Mouse (Mus musculus) thymus, adult 2 months (tissue): Measurements from ENCODE around the gene 2300002M23Rik. TPM values are rescaled to one million over a fixed set of nuclear protein-coding genes. Genes with fewer than 3 reads are reported as not detected.

Experiments
- DNase-seq: peaks from one replicate; pipeline ENCODE4 v3.0.0; 2021
- H3K27ac ChIP-seq: fragments of 200-500 bp; 2 replicates; pipeline ENCODE4 v1.5.1; 2012; ENCODE audit warnings: low read length, control low read depth; ENCODE audit not compliant: control insufficient read depth, insufficient read depth
- H3K27me3 ChIP-seq: fragments of 200-500 bp; 2 replicates; pipeline ENCODE4 v1.6.1; 2012; ENCODE audit warnings: mild to moderate bottlenecking, low read length, moderate library complexity, mixed read lengths; ENCODE audit not compliant: control insufficient read depth, insufficient read depth
- H3K36me3 ChIP-seq: fragments of 200-500 bp; 2 replicates; pipeline ENCODE4 v1.6.1; 2012; ENCODE audit warnings: mild to moderate bottlenecking, low read length, moderate library complexity; ENCODE audit not compliant: control insufficient read depth, insufficient read depth
- H3K4me1 ChIP-seq: fragments of 200-500 bp; replicated peaks from 2 replicates; pipeline ENCODE4 v1.6.1; 2012; ENCODE audit warnings: low read length; ENCODE audit not compliant: control insufficient read depth, insufficient read depth
- H3K4me3 ChIP-seq: fragments of 200-500 bp; 2 replicates; pipeline ENCODE4 v1.5.1; 2012; ENCODE audit warnings: mild to moderate bottlenecking, low read length, control low read depth, moderate library complexity; ENCODE audit not compliant: control insufficient read depth, insufficient read depth
- CTCF ChIP-seq: fragments of 200-500 bp; IDR thresholded peaks from 2 replicates; pipeline ENCODE4 v1.5.1; 2012; ENCODE audit warnings: mild to moderate bottlenecking, control low read depth, low read length, moderate library complexity, borderline replicate concordance; ENCODE audit not compliant: control insufficient read depth, poor library complexity, insufficient read depth; ENCODE audit errors: extremely low read depth
- POLR2A ChIP-seq: fragments of 200-500 bp; IDR thresholded peaks from 2 replicates; pipeline ENCODE4 v1.6.1; 2012; ENCODE audit warnings: mild to moderate bottlenecking, low read length, control low read depth, moderate library complexity; ENCODE audit not compliant: control insufficient read depth, poor library complexity, insufficient read depth; ENCODE audit errors: extremely low read depth
- WGBS: fragments of 180-500 bp; shearing (Covaris S2); methylation state at CpG from one replicate; pipeline ENCODE4 v1.1.7; 2018; 5-methylcytosine and 5-hydroxymethylcytosine counted together
- polyA plus RNA-seq: library from polyadenylated mRNA; depleted of rRNA; stranded (reverse); fragments of >200 nt; gene quantifications from 2 replicates; pipeline ENCODE4 v1.2.3, GENCODE M21; 2012

2300002M23Rik gene
- polyA plus RNA-seq, 1 experiment: 0.58 TPM

DNA sequence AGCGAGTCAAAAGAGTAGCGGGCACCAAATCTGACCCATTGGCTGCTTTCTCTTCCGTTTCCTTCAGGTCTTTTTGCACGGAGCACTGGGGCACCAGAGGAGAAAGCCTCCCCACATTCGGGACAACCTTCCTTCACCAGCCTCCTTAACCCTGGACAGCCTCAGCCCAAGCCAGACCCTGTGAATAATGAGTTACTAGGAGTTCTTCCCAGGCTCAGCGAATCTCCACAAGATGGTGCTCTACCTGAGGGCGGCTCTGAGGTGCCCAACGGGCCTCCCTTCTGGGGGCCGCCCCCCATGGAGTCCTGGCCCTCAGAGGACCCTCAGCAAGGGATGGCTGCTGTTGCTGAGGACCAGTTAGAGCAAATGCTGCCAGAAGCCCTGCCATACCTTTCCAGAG is 517 bp downstream of the 2300002M23Rik start:
- Histone ChIP-seq H3K4me1 (peaks cover 23% of the 10 kb centered on the region), H3K4me3 (no peak overlapping the region), H3K27ac (no peak overlapping the region), H3K27me3 (no peaks in the 10 kb centered on the region), H3K36me3 (no peaks in the 10 kb centered on the region)
- DNase-seq: no peak
- 52% methylated on average over 9 of the region's 9 CpGs for WGBS
- TF ChIP-seq CTCF: no peak
- no peak for TF ChIP-seq POLR2A

DNA sequence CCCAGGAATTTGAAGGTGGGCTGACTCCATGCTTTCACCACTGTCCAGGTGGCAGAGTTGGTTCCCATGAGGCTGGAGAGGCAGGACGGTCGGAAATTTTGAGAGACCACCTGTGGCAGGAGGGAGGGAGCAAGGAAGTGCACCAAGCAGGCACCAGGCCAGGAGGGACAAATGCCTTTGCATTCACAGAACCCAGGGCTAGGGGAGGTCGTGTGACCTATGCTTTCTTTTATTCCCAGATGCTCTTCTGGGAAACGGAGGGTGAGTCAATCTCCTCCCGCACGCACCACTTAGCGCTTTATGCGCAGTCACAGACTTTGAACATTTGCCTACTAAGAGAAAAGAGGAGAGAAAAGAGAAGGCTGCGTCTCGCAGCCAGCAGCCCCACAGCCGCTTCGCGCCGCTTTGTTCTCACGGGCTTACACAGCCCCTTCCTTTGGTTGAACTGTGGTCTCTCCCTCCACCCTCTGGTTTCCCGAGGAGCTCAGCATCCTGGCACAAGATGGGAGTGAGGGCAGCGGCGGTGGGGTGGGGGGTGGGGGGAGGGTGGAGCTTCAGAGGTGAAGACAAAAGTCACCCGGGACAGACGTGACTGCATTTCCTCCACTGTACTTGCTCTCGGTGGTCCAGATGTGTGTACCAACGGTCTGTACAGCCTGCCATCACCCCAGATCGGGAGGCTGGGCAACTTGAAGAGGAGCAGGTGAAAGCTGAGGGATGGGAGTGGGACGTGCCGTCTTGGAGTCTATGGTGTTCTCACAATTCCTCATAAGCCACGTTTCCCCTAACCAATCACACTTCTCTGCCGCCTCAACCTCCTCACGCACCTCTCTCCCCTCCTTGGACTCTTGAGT is 2.1 kb downstream of the 2300002M23Rik start:
- peak; percentile 26 for DNase-seq
- no peaks in the 10 kb centered on the region for H3K27me3 ChIP-seq
- H3K27ac ChIP-seq: no peak overlapping the region
- TF ChIP-seq CTCF (no peak), POLR2A (no peak)
- H3K4me3 ChIP-seq: peak overlapping the region; percentile 17
- 4% methylated on average over 28 of the region's 28 CpGs for WGBS
- H3K4me1 ChIP-seq: peaks cover 23% of the 10 kb centered on the region
- H3K36me3 ChIP-seq: no peaks in the 10 kb centered on the region

DNA sequence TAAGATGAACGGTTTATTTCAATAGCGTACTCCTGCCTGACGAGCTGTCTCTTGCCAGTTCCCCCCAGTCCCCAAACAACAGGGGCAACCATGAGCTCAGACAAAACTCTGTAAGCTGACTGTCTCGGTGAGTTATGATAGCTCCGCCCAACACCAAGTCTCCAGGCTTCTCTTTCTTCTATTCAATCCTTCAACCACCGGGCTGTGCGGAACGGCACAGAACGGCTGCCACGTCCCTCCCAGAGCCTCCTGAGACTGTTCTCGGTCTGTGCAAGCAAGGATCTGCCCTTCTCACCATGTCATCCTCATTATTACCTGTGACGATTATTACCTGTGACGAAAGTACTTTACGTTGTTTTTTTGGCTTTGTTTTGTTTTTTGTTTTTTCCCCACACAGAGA is 3.6 kb downstream of the 2300002M23Rik start:
- no peak overlapping the region for H3K27ac ChIP-seq
- no peak for DNase-seq
- 94% methylated on average over 14 of the region's 14 CpGs for WGBS
- no peaks in the 10 kb centered on the region for H3K36me3 ChIP-seq
- no peaks in the 10 kb centered on the region for H3K27me3 ChIP-seq
- H3K4me3 ChIP-seq: no peak overlapping the region
- TF ChIP-seq POLR2A: no peak
- TF ChIP-seq CTCF: no peak
- H3K4me1 ChIP-seq: peaks cover 19% of the 10 kb centered on the region

DNA sequence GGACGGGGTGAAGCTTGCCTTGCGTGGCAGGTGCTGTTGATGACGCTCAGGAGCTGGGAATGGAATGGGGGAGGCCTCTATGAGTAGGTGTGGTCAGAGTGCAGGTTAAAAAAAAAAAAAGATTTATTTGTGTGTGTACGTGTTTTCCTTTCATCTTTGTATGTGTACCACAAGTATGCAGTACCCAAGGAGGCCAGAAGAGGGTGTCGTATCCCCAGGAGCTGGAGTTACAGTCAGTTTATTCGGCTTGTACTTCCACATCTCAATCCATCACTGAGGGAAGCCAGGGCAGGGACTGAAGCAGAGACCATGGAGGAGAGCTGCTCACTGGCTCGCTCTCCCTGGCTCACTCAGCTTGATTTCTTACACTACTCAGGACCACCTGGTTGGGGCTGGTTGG is 4.2 kb downstream of the 2300002M23Rik start:
- H3K4me1 ChIP-seq: peaks cover 19% of the 10 kb centered on the region
- 97% methylated on average over 7 of the region's 7 CpGs for WGBS
- H3K36me3 ChIP-seq: no peaks in the 10 kb centered on the region
- DNase-seq: no peak
- no peak overlapping the region for H3K27ac ChIP-seq
- TF ChIP-seq CTCF: no peak
- no peak for TF ChIP-seq POLR2A
- H3K4me3 ChIP-seq: no peak overlapping the region
- H3K27me3 ChIP-seq: no peaks in the 10 kb centered on the region

DNA sequence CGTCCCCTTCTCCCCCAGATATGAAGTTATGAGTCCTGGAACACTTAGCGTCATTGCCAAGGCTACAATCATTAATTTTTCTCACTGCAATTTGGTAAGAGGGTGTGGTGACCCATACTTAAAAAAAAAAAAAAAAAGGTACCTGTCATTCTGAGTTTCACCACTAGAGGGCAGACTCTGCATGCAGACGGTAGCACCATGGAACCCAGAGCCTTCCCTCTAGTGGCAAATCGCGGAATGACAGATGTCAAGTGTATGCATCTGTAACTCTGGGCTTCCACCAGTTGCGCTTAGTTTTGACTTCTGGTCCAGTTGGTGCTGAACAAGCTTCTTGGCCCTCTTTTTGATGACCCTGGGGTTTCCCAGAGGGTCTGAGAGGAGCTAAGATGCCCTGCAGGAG is 11.0 kb downstream of the 2300002M23Rik start:
- Histone ChIP-seq H3K27me3 (no peaks in the 10 kb centered on the region), H3K4me3 (no peak overlapping the region), H3K27ac (no peak overlapping the region), H3K4me1 (no peaks in the 10 kb centered on the region), H3K36me3 (no peaks in the 10 kb centered on the region)
- TF ChIP-seq POLR2A (no peak), CTCF (peak; percentile 37; the same call in 1 of the 2 replicates)
- peak; percentile 83 for DNase-seq
- 21% methylated on average over 6 of the region's 6 CpGs for WGBS

DNA sequence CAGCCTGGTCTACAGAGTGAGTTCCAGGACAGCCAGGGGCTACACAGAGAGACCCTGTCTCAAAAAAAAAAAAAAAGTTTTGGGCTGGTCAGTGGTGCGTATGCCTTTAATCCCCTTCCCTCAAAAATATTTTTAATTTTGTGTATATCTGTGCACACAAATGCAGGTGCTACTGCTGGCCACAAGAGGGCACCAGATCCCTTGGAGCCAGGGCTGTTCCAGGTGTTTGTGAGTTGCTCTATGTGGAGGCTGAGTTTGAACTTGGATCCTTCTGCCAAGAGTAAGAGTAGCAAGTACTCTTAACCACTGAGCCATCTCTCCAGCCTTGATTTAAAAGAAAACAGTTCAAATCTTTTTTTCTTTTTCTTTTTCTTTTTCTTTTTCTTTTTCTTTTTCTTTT is 15.7 kb downstream of the 2300002M23Rik start:
- Histone ChIP-seq H3K27ac (no peak overlapping the region), H3K36me3 (no peaks in the 10 kb centered on the region), H3K4me1 (peaks cover 3% of the 10 kb centered on the region), H3K27me3 (no peaks in the 10 kb centered on the region), H3K4me3 (no peak overlapping the region)
- 94% methylated on average over 1 of the region's 1 CpGs for WGBS
- TF ChIP-seq CTCF (peak; percentile 17; the same call in 1 of the 2 replicates), POLR2A (no peak)
- peak; percentile 25 for DNase-seq
